ENCODE assay signal across 10 mouse cellular contexts in genomic region chr10:39506831-39507230, GRCm38 (mm10).
A peak's percentile ranks its signal among the peaks of the same experiment; 100 is the strongest.
DNase-seq lines count a peak whose midpoint lies in the region; ATAC-seq and TF ChIP-seq lines count a peak whose summit lies in the region.
"Had no signal": no experiment of that assay in that cellular context is flagged by ENCODE, and none has a peak within 500 bp of the region (broad histone marks: within the 10 kb centered on the region; RNA-seq: fewer than 3 reads in every experiment).

No protein-coding gene starts in this region.

- ATAC-seq in forebrain, embryonic 13.5 days: peak; percentile 16; the same call in 1 of the 2 replicates
- no peak for ATAC-seq in forebrain, embryonic 11.5 days (replicated peaks; ENCODE audit: low FRiP score)
- peak; percentile 6 for ATAC-seq in CD4-positive, CD25-positive, alpha-beta regulatory T cell, adult 4 months
- ATAC-seq in lung, embryonic 14.5 days (ENCODE audit: insufficient read depth): peak; percentile 55
- no peak for ATAC-seq in kidney, embryonic 15.5 days (replicated peaks; ENCODE audit: low FRiP score)

- 0 out of 2 replicates have a peak, but pooled peaks cover 3% of the 10 kb centered on the region for H3K36me3 ChIP-seq in forebrain, embryonic 13.5 days (ENCODE audit: poor library complexity, severe bottlenecking)
- no peaks in the 10 kb centered on the region for H3K36me3 ChIP-seq in forebrain, embryonic 11.5 days (ENCODE audit: control insufficient read depth, insufficient read depth, low read length)
- H3K36me3 ChIP-seq in lung, embryonic 14.5 days (ENCODE audit: insufficient read depth): no peaks in the 10 kb centered on the region
- H3K36me3 ChIP-seq in kidney, embryonic 15.5 days: no peaks in the 10 kb centered on the region
- H3K36me3 ChIP-seq: liver, embryonic 15.5 days had no signal

- TF ChIP-seq CTCF in lung, embryonic 14.5 days (IDR thresholded peaks at IDR 0.05; ENCODE audit: low read depth): peak; percentile 41

- H3K4me3 ChIP-seq in forebrain, embryonic 13.5 days: no peak overlapping the region
- H3K4me3 ChIP-seq in forebrain, embryonic 11.5 days (ENCODE audit: low read depth, low read length): no peak overlapping the region
- H3K4me3 ChIP-seq in lung, embryonic 14.5 days (ENCODE audit: low read depth, low read length): no peak overlapping the region
- H3K4me3 ChIP-seq in kidney, embryonic 15.5 days (replicated peaks): no peak overlapping the region
- H3K4me3 ChIP-seq: heart, embryonic 13.5 days; liver, embryonic 15.5 days had no signal

- no peaks in the 10 kb centered on the region for H3K9me3 ChIP-seq in forebrain, embryonic 13.5 days (replicated peaks)
- no peaks in the 10 kb centered on the region for H3K9me3 ChIP-seq in forebrain, embryonic 11.5 days (ENCODE audit: control insufficient read depth, low read length)
- no peaks in the 10 kb centered on the region for H3K9me3 ChIP-seq in lung, embryonic 14.5 days (ENCODE audit: low read depth, low read length)
- H3K9me3 ChIP-seq in kidney, embryonic 15.5 days (replicated peaks): no peaks in the 10 kb centered on the region
- H3K9me3 ChIP-seq: heart, embryonic 13.5 days; liver, embryonic 15.5 days had no signal

- H3K27me3 ChIP-seq in forebrain, embryonic 13.5 days: no peaks in the 10 kb centered on the region
- no peaks in the 10 kb centered on the region for H3K27me3 ChIP-seq in forebrain, embryonic 11.5 days (ENCODE audit: control insufficient read depth, insufficient read depth, low read length)
- H3K27me3 ChIP-seq in lung, embryonic 14.5 days (ENCODE audit: insufficient read depth, low read length): no peaks in the 10 kb centered on the region
- H3K27me3 ChIP-seq in kidney, embryonic 15.5 days: no peaks in the 10 kb centered on the region
- H3K27me3 ChIP-seq: heart, embryonic 13.5 days; liver, embryonic 15.5 days had no signal

- 82% methylated on average over 7 of the region's 7 CpGs for WGBS in forebrain, embryonic 13.5 days
- 90% methylated on average over 7 of the region's 7 CpGs for WGBS in forebrain, embryonic 11.5 days
- WGBS in lung, embryonic 14.5 days: 69% methylated on average over 7 of the region's 7 CpGs
- WGBS in kidney, embryonic 15.5 days: 64% methylated on average over 7 of the region's 7 CpGs

- peak overlapping the region; percentile 48 for H3K27ac ChIP-seq in forebrain, embryonic 13.5 days
- no peak overlapping the region for H3K27ac ChIP-seq in forebrain, embryonic 11.5 days (ENCODE audit: low read depth, low read length)
- no peak overlapping the region; the same call in 1 of the 2 replicates for H3K27ac ChIP-seq in lung, embryonic 14.5 days (ENCODE audit: low read depth)
- H3K27ac ChIP-seq in kidney, embryonic 15.5 days: no peak overlapping the region
- H3K27ac ChIP-seq: heart, embryonic 13.5 days; liver, embryonic 15.5 days had no signal

- peaks cover 91% of the 10 kb centered on the region for H3K4me1 ChIP-seq in forebrain, embryonic 13.5 days
- peaks cover 12% of the 10 kb centered on the region for H3K4me1 ChIP-seq in forebrain, embryonic 11.5 days (replicated peaks; ENCODE audit: control insufficient read depth, insufficient read depth, low read length)
- peaks cover 41% of the 10 kb centered on the region for H3K4me1 ChIP-seq in lung, embryonic 14.5 days (ENCODE audit: insufficient read depth)
- H3K4me1 ChIP-seq in kidney, embryonic 15.5 days: peaks cover 46% of the 10 kb centered on the region
- H3K4me1 ChIP-seq: liver, embryonic 15.5 days had no signal

- H3K9ac ChIP-seq in forebrain, embryonic 13.5 days: no peak overlapping the region
- no peak overlapping the region for H3K9ac ChIP-seq in forebrain, embryonic 11.5 days (ENCODE audit: low read length)
- H3K9ac ChIP-seq in lung, embryonic 14.5 days: no peak overlapping the region
- no peak overlapping the region for H3K9ac ChIP-seq in kidney, embryonic 15.5 days
- H3K9ac ChIP-seq: heart, embryonic 13.5 days; liver, embryonic 15.5 days had no signal

- H3K4me2 ChIP-seq in forebrain, embryonic 13.5 days: no peak overlapping the region
- H3K4me2 ChIP-seq in forebrain, embryonic 11.5 days (ENCODE audit: low read depth, low read length, severe bottlenecking): no peak overlapping the region
- H3K4me2 ChIP-seq in lung, embryonic 14.5 days: no peak overlapping the region
- no peak overlapping the region for H3K4me2 ChIP-seq in kidney, embryonic 15.5 days
- H3K4me2 ChIP-seq: heart, embryonic 13.5 days; liver, embryonic 15.5 days had no signal

- DNase-seq in forebrain, embryonic 11.5 days (ENCODE audit: low spot score): no peak
- DNase-seq in cerebellum, postnatal 10 days: peak; percentile 82 to 87
- peak; percentile 63 for DNase-seq in lung, embryonic 14.5 days
- no peak for DNase-seq in spleen, adult 18-20 months
- DNase-seq in layer of hippocampus, postnatal 36 days: no peak

Comparison
In these comparisons a context has a peak if more than half of its experiments do, and no peak if none do; other contexts are left out.
1. ATAC-seq: peak in forebrain, embryonic 13.5 days (single experiment), CD4-positive, CD25-positive, alpha-beta regulatory T cell, adult 4 months (single experiment) and lung, embryonic 14.5 days (single experiment); none in forebrain, embryonic 11.5 days (single experiment) and kidney, embryonic 15.5 days (single experiment).
2. DNase-seq: peak in cerebellum, postnatal 10 days (2 of 2) and lung, embryonic 14.5 days (single experiment); none in forebrain, embryonic 11.5 days (single experiment), spleen, adult 18-20 months (0 of 2) and layer of hippocampus, postnatal 36 days (0 of 2).